Mouse (Mus musculus) cortical plate, adult 2 months (tissue): ENCODE measurements around the gene Gm4491.

Experiments used
- CTCF ChIP-seq: fragments of 200-500 bp; IDR thresholded peaks from 2 replicates; pipeline ENCODE4 v1.5.1; 2011; ENCODE audit warnings: mild to moderate bottlenecking, control low read depth, low read length; ENCODE audit not compliant: insufficient read depth; ENCODE audit errors: extremely low read depth
- POLR2A ChIP-seq: fragments of 200-500 bp; IDR thresholded peaks from 2 replicates; pipeline ENCODE4 v1.6.1; 2011; ENCODE audit warnings: mild to moderate bottlenecking, low read length, control low read depth; ENCODE audit not compliant: insufficient read depth; ENCODE audit errors: extremely low read depth

DNA sequence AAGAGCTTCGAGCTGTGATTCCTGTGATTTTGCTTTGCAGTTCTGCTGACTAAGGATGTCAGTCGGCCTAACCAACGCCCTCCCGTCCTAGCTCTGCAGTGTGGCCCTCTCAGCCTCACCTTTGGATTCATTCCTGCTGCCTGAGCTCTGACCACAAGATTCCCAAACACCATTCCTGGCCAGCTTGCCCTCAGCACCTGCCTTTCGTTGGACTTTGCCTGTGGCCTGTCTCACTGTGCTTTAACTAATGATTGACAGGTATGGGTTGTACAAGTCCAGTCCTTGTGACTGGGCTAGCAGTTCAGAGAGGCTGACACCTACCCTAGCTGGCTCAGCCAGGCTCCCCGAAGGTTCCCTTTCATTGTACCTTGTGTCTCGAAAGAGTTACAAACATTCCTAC, 26.6 kb downstream of the Gm4491 start:
- no peak for TF ChIP-seq POLR2A
- no peak for TF ChIP-seq CTCF
